Mouse (Mus musculus) embryonic fibroblast, embryonic 13.5 days (primary cell): ENCODE data around the gene Carhsp1.

Experiments
- CTCF ChIP-seq: IDR thresholded peaks from 2 replicates; pipeline ENCODE4 v1.5.1; 2011; ENCODE audit warnings: mild to moderate bottlenecking, control low read depth, low read length, moderate library complexity, borderline replicate concordance; ENCODE audit not compliant: insufficient read depth
- POLR2A ChIP-seq: IDR thresholded peaks from 2 replicates; pipeline ENCODE4 v1.6.1; 2011; ENCODE audit warnings: low read depth, mild to moderate bottlenecking, control low read depth, low read length, moderate library complexity

DNA sequence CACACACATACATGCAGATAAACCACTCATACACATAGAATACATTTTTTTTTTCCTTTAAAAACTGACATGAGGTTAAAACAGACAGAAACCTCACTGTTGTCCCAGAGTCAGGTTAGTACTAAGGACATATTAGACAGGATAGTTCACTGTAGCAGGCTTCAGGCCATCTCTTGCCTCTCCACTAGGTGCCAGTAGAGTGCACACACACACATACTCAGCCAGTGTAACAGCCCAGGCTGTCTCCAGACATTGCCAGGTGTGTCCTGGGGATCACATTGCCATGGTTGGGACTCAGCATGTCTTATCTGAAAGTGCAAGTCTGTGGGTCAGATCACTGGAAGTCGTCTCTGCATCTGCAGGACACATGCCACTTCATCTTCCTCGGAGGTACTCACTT, 28.1 kb downstream of the Carhsp1 start:
- peak; percentile 89 for TF ChIP-seq CTCF
- no peak for TF ChIP-seq POLR2A
